Mouse (Mus musculus) embryonic facial prominence, embryonic 15.5 days (tissue): ENCODE measurements at regions not wholly inside any gene's neighbourhood (a gene's known extent, or its start where the extent isn't known, plus 50 kb on each side); places are given as distances from the start of the nearest gene placed in this dataset.
A peak's percentile ranks its signal among the peaks of the same experiment; 100 is the strongest.

Source experiments
- ATAC-seq: fragments of 200-750 bp; cut with Nextera tagmentation; 2 replicates; pipeline ENCODE4 v1.8.0; 2017; ENCODE audit warnings: low read depth, moderate TSS enrichment; ENCODE audit not compliant: insufficient number of reproducible peaks, low FRiP score, low TSS enrichment
- H3K27ac ChIP-seq: fragments of 300-500 bp; sonication (generic); replicated peaks from 2 replicates; pipeline ENCODE4 v1.5.1; 2015; ENCODE audit warnings: mild to moderate bottlenecking, inconsistent platforms
- H3K27me3 ChIP-seq: fragments of 300-500 bp; sonication (generic); 2 replicates; pipeline ENCODE4 v1.6.1; 2015; ENCODE audit warnings: inconsistent platforms
- H3K36me3 ChIP-seq: fragments of 300-500 bp; sonication (generic); 2 replicates; pipeline ENCODE4 v1.6.1; 2015; ENCODE audit warnings: mild to moderate bottlenecking, inconsistent platforms
- H3K4me1 ChIP-seq: fragments of 300-500 bp; sonication (generic); 2 replicates; pipeline ENCODE4 v1.6.1; 2015; ENCODE audit warnings: inconsistent platforms
- H3K4me2 ChIP-seq: fragments of 300-500 bp; sonication (generic); replicated peaks from 2 replicates; pipeline ENCODE4 v1.6.1; 2015; ENCODE audit warnings: mild to moderate bottlenecking, inconsistent platforms
- H3K4me3 ChIP-seq: fragments of 300-500 bp; sonication (generic); replicated peaks from 2 replicates; pipeline ENCODE4 v1.5.1; 2015; ENCODE audit warnings: mild to moderate bottlenecking, inconsistent platforms
- H3K9ac ChIP-seq: fragments of 300-500 bp; sonication (generic); 2 replicates; pipeline ENCODE4 v1.6.1; 2015; ENCODE audit warnings: inconsistent platforms
- H3K9me3 ChIP-seq: fragments of 300-500 bp; sonication (generic); replicated peaks from 2 replicates; pipeline ENCODE4 v1.6.1; 2016; ENCODE audit warnings: inconsistent platforms
- WGBS: fragments of 180-500 bp; shearing (Covaris S2); methylation state at CpG from one replicate; pipeline ENCODE4 v1.1.7; 2015; 5-methylcytosine and 5-hydroxymethylcytosine counted together

DNA sequence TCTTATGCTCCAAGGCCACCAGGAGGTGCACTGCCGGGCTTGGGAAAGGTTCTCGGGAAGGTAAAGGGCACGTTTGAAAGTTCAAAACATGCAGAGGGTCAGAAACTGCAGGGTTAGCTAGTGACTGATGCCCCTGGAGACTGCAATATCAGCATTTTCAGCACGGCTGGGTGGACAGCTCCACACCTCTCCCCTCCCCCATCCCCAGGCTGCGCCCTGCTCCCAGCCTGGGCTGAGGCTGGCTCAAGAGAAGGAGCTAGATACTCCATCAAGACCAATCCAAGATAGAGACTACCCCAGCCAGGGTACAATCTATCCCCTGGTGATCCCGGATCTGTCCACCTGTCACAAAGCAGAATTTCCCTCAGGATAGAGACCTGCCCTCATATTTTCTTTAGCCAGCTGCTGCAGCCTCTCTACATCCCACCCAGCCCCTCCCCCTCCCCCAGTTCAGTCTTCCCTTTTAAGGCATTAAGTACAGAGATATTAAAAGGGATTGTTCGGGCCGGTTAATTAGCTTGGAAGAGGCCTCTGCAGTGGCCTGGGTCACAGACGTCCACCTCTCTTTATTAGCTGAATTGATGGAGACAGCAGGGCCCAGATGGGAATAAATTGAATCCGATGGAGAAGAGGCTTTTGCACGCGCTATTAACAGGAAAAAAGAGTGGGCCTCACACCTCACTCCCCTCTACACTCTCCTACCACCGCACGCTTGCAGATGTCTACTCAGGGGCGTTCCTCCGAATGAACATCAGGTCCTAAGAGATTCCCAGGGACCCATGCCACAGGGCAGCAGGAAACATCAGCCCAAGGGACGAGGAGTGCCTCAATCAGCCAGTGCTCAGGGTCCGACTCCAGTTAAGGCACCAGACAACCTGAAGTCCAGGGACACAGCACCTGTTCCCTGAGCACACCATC is 119.8 kb downstream of the Plxna1 start:
- no peak overlapping the region for H3K4me2 ChIP-seq
- H3K27ac ChIP-seq = no peak overlapping the region
- H3K9ac ChIP-seq = no peak overlapping the region
- H3K9me3 ChIP-seq = no peaks in the 10 kb centered on the region
- H3K4me3 ChIP-seq = no peak overlapping the region
- H3K36me3 ChIP-seq = no peaks in the 10 kb centered on the region
- peaks cover 1% of the 10 kb centered on the region for H3K27me3 ChIP-seq
- H3K4me1 ChIP-seq = peaks cover 15% of the 10 kb centered on the region
- 28% methylated on average over 18 of the region's 18 CpGs for WGBS
- peak; percentile 55; the same call in 1 of the 2 replicates for ATAC-seq

- no peak overlapping the region for H3K9ac ChIP-seq
- no peak overlapping the region for H3K4me2 ChIP-seq
- ATAC-seq = no peak
- no peaks in the 10 kb centered on the region; the same call in 1 of the 2 replicates for H3K27me3 ChIP-seq
- no peaks in the 10 kb centered on the region for H3K36me3 ChIP-seq
- no peaks in the 10 kb centered on the region for H3K9me3 ChIP-seq
- no peak overlapping the region for H3K27ac ChIP-seq
- H3K4me1 ChIP-seq = no peaks in the 10 kb centered on the region
- WGBS = 60% methylated on average over 8 of the region's 8 CpGs
- no peak overlapping the region for H3K4me3 ChIP-seq
Observed at GRCm38 (mm10) chr6:89245506-89245905, 116.9 kb downstream of the Plxna1 start.

DNA sequence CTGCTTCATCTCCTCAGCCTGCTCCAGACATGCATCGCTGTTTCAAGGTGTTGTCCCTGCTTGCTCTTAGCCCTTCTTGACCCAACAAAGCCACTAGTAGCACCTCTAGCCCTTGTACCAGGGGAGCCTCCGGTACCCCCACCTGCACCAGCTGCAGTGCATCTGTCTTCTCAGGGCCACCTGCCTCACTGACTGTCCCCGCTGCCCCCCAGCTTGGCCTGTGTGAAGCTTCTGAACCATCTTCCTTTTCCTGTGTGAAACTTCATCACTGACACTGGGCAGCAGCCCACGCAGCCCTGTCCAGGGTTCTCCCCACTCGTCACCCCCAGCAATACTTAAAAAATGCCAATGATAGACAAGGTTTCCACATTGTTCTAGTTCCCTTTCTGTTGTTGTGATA is 116.2 kb downstream of the Plxna1 start:
- 84% methylated on average over 5 of the region's 5 CpGs for WGBS

GRCm38 (mm10) chr6:89248574-89248973 is 113.8 kb downstream of the Plxna1 start:
- Histone ChIP-seq H3K9me3 (no peaks in the 10 kb centered on the region), H3K4me1 (no peaks in the 10 kb centered on the region), H3K4me2 (no peak overlapping the region), H3K36me3 (no peaks in the 10 kb centered on the region), H3K4me3 (no peak overlapping the region), H3K27ac (no peak overlapping the region), H3K27me3 (no peaks in the 10 kb centered on the region; the same call in 1 of the 2 replicates), H3K9ac (no peak overlapping the region)
- WGBS = 83% methylated on average over 9 of the region's 9 CpGs
- ATAC-seq = no peak

More for the DNA sequence above, 116.2 kb downstream of the Plxna1 start:
- Histone ChIP-seq H3K27ac (no peak overlapping the region), H3K4me1 (no peaks in the 10 kb centered on the region), H3K27me3 (no peaks in the 10 kb centered on the region; the same call in 1 of the 2 replicates), H3K36me3 (no peaks in the 10 kb centered on the region), H3K4me3 (no peak overlapping the region), H3K9me3 (no peaks in the 10 kb centered on the region), H3K4me2 (no peak overlapping the region), H3K9ac (no peak overlapping the region)
- no peak for ATAC-seq

GRCm38 (mm10) chr6:89249303-89249702 is 113.1 kb downstream of the Plxna1 start:
- ATAC-seq = no peak
- no peak overlapping the region for H3K9ac ChIP-seq
- no peak overlapping the region for H3K4me3 ChIP-seq
- H3K9me3 ChIP-seq = no peaks in the 10 kb centered on the region
- 77% methylated on average over 8 of the region's 8 CpGs for WGBS
- no peak overlapping the region for H3K4me2 ChIP-seq
- no peaks in the 10 kb centered on the region for H3K27me3 ChIP-seq
- H3K27ac ChIP-seq = no peak overlapping the region
- no peaks in the 10 kb centered on the region for H3K4me1 ChIP-seq
- H3K36me3 ChIP-seq = no peaks in the 10 kb centered on the region

- Histone ChIP-seq H3K9me3 (no peaks in the 10 kb centered on the region), H3K4me2 (no peak overlapping the region), H3K9ac (no peak overlapping the region), H3K27ac (no peak overlapping the region), H3K4me3 (no peak overlapping the region), H3K4me1 (no peaks in the 10 kb centered on the region), H3K27me3 (no peaks in the 10 kb centered on the region), H3K36me3 (no peaks in the 10 kb centered on the region)
- no peak for ATAC-seq
- WGBS = 60% methylated on average over 4 of the region's 4 CpGs
Observed at GRCm38 (mm10) chr6:89251641-89252040, 110.8 kb downstream of the Plxna1 start.

DNA sequence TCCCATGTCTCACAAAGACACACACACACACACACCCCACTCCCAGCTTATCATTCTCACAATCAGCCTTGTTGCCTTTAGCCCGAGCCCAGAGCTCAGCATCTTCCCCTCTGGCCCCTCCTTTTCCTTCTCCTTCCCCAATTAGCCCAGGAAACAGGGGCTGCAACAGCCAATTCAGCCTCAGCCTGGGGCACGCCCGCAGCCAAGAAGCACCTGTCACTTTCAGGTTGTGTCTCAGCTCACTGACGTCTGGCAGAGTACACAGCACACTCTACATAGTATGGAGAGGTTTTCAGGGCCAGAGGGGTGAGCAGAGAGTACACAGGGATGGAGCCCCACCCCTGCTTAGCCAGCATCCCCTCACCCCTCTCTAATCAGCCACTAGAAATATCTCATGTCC is 106.4 kb downstream of the Plxna1 start:
- H3K4me2 ChIP-seq = no peak overlapping the region
- ATAC-seq = no peak
- H3K27me3 ChIP-seq = no peaks in the 10 kb centered on the region
- H3K4me1 ChIP-seq = no peaks in the 10 kb centered on the region
- WGBS = 35% methylated on average over 4 of the region's 4 CpGs
- H3K4me3 ChIP-seq = no peak overlapping the region
- H3K36me3 ChIP-seq = no peaks in the 10 kb centered on the region
- no peaks in the 10 kb centered on the region for H3K9me3 ChIP-seq
- H3K9ac ChIP-seq = no peak overlapping the region
- H3K27ac ChIP-seq = no peak overlapping the region

DNA sequence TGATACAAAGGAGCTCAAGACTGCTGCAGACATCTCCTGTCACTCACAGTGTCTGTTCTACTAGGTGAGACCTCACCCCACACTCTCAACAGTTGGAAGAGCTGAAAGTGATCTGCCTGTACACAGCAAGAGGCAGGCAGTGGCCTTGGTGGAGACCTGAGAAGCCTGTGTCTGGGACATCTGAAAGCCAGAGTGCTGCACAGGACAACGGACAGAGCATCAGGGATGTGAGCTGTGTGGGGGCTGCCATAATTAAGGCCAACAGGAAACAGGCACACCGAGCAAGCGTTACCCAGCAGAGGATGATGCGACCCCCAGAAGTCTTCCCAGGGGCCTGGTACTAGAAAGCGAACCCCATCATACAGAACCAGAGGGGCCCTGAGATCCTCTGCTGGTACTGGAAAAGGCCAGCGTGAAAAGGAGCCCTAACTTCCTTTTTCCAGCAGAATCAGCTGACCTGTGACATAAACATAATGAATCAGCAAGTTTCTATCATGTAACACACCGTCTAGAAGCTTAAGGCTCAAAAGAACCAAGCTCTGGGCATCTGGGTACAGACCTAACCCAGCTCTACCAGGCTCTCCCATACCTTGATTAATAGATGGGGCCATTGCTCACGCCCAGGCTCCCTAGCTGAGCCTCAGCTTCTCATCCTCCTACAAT is 105.7 kb downstream of the Plxna1 start:
- ATAC-seq = no peak
- WGBS = 65% methylated on average over 8 of the region's 8 CpGs

GRCm38 (mm10) chr6:89257416-89257815 is 105.0 kb downstream of the Plxna1 start:
- no peaks in the 10 kb centered on the region for H3K4me1 ChIP-seq
- H3K9me3 ChIP-seq = no peaks in the 10 kb centered on the region
- H3K4me2 ChIP-seq = no peak overlapping the region
- H3K9ac ChIP-seq = no peak overlapping the region
- ATAC-seq = no peak
- no peaks in the 10 kb centered on the region for H3K27me3 ChIP-seq
- H3K4me3 ChIP-seq = no peak overlapping the region
- no peaks in the 10 kb centered on the region for H3K36me3 ChIP-seq
- H3K27ac ChIP-seq = no peak overlapping the region
- WGBS = 82% methylated on average over 6 of the region's 6 CpGs

More for the DNA sequence above, 105.7 kb downstream of the Plxna1 start:
- H3K4me1 ChIP-seq = no peaks in the 10 kb centered on the region
- H3K27ac ChIP-seq = no peak overlapping the region
- no peaks in the 10 kb centered on the region for H3K9me3 ChIP-seq
- no peak overlapping the region for H3K4me2 ChIP-seq
- H3K9ac ChIP-seq = no peak overlapping the region
- no peaks in the 10 kb centered on the region for H3K27me3 ChIP-seq
- no peaks in the 10 kb centered on the region for H3K36me3 ChIP-seq
- H3K4me3 ChIP-seq = no peak overlapping the region

- H3K27me3 ChIP-seq = no peaks in the 10 kb centered on the region
- no peaks in the 10 kb centered on the region for H3K9me3 ChIP-seq
- no peak overlapping the region for H3K27ac ChIP-seq
- no peak overlapping the region for H3K9ac ChIP-seq
- H3K4me2 ChIP-seq = no peak overlapping the region
- H3K4me1 ChIP-seq = no peaks in the 10 kb centered on the region
- WGBS = 83% methylated on average over 4 of the region's 4 CpGs
- ATAC-seq = no peak
- H3K4me3 ChIP-seq = no peak overlapping the region
- H3K36me3 ChIP-seq = no peaks in the 10 kb centered on the region
Observed at GRCm38 (mm10) chr6:89258140-89258539, 104.3 kb downstream of the Plxna1 start.

- Histone ChIP-seq H3K36me3 (no peaks in the 10 kb centered on the region), H3K4me3 (no peak overlapping the region), H3K4me1 (no peaks in the 10 kb centered on the region), H3K9me3 (no peaks in the 10 kb centered on the region), H3K27ac (no peak overlapping the region), H3K9ac (no peak overlapping the region), H3K27me3 (no peaks in the 10 kb centered on the region), H3K4me2 (no peak overlapping the region)
- ATAC-seq = no peak
- WGBS = 79% methylated on average over 11 of the region's 11 CpGs
Observed at GRCm38 (mm10) chr6:89259406-89259994, 102.9 kb downstream of the Plxna1 start.
